Mouse (Mus musculus): Measurements from ENCODE around the gene Gapdh.

DNA sequence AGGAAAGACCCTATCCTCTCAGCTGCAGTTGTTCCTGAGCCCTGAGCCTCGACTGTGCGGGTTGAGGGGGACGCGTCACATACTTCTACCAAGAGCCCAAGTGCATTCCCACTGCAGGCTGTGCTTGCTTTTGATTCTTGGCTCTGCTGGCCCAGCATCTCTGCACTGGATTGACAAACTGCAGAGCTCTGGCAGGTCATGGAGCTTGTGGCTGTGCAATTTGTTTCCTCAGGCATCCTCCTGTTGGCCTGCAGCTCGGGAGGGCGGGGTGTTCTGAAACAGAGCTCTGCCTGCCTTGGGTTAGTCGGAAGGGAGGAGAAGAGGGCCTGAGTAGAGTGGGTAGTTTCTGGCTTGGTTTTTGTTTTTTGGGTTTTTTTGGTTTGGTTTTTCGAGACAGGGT lies 23.8 kb downstream of the Gapdh start:
- no peak for TF ChIP-seq CTCF (IDR thresholded peaks at IDR 0.05)
- no peak for TF ChIP-seq EP300 (IDR thresholded peaks at IDR 0.05; ENCODE audit: insufficient read depth, low read depth, low read length)

All from heart, adult 2 months (tissue).